Mouse (Mus musculus): ENCODE results near the gene Xrra1. TPM values are rescaled to one million over a fixed set of nuclear protein-coding genes. Genes with fewer than 3 reads are reported as not detected.

The Xrra1 gene
- polyA plus RNA-seq, 1 experiment: 0.03 TPM

DNA sequence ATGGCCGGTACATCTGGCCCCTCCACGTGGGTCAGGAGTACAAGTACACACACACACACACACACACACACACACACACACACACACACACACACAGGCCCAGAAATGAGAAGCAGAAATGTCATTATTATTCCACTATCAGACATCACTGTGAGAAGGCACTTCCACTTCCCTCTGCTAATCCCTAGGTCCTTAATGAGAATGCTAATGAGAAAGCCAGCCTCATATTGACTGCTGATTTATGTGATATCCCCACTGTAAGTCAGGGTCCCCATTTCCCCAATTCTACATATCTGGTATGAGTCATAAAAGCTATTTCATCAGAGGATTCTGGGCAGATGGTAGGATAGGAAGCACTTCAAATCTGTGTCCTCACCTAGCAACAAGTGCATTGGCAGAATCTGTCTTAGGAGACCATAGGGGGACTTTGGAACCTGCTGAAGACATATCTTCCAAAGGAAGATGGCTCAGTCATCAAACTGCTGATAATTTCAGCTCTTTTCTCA, 28.4 kb downstream of the Xrra1 start:
- no peak overlapping the region for H3K4me3 ChIP-seq (replicated peaks)
- H3K36me3 ChIP-seq (ENCODE audit: control insufficient read depth): no peaks in the 10 kb centered on the region
- H3K4me1 ChIP-seq (ENCODE audit: control insufficient read depth): peaks cover 2% of the 10 kb centered on the region; the same call in 1 of the 2 replicates
- TF ChIP-seq TAL1 (IDR thresholded peaks at IDR 0.05; ENCODE audit: low read length) (no peak), GATA1 (IDR thresholded peaks at IDR 0.05; ENCODE audit: low read length) (no peak)
- H3K27me3 ChIP-seq (ENCODE audit: control insufficient read depth): peaks cover 4% of the 10 kb centered on the region
- H3K9me3 ChIP-seq (ENCODE audit: control insufficient read depth, low read length): no peaks in the 10 kb centered on the region

DNA sequence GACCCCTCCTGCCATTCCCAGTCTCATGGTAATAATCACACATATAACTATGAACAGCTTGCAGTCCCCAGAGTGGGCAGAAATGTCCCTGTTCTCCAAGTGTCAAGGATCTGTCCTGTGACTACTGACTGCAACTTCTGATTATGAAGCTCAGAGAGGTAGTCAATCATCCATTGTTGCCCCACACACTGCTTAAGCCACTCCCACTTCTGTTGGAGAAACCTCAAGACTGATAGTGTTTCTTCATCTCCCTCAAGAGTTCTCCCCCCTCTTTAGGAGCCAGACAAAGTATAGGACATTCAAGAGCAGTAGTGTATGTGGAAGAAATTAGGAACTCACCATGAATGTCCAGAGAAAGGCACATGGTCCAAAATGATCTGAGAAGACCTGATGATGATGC, 28.8 kb downstream of the Xrra1 start:
- Histone ChIP-seq H3K4me3 (replicated peaks) (no peak overlapping the region), H3K36me3 (ENCODE audit: control insufficient read depth) (no peaks in the 10 kb centered on the region), H3K4me1 (ENCODE audit: control insufficient read depth) (peaks cover 2% of the 10 kb centered on the region; the same call in 1 of the 2 replicates), H3K9me3 (ENCODE audit: control insufficient read depth, low read length) (no peaks in the 10 kb centered on the region), H3K27me3 (ENCODE audit: control insufficient read depth) (peaks cover 4% of the 10 kb centered on the region)
- TF ChIP-seq TAL1 (IDR thresholded peaks at IDR 0.05; ENCODE audit: low read length) (no peak), GATA1 (IDR thresholded peaks at IDR 0.05; ENCODE audit: low read length) (no peak)

DNA sequence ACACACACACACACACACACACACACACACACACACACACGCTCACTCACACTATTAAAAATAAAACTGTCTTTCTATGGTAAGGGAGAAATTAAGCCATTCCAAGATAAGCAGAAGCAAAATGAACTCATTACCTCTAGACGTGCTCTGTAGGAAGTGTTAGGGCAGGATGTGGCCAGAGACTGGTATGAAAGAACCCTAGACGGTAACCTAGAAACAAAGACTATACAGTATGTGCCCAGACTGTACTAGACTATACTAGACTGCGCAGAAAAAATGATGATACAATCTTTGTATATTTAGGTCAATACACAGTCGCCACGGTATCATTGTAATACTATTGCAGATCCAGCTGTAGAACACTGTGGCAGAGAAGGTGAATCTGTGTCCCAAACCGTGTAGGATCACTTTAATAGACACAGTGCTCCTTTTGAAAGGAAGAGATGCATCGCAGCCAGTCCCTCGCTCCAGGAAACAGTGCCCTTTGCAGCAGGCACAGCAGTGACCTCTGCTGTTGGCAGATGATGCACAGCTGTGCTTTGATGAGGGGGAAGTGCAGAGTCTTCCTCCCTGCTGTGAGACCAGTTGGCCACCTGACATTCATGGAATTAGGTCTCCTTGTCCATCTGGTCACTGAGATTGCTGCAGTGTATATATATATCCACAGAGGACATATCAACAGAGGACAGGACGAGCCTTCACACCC, 30.4 kb downstream of the Xrra1 start:
- Histone ChIP-seq H3K27me3 (ENCODE audit: control insufficient read depth) (peaks cover 2% of the 10 kb centered on the region), H3K9me3 (ENCODE audit: control insufficient read depth, low read length) (no peaks in the 10 kb centered on the region), H3K4me1 (ENCODE audit: control insufficient read depth) (peaks cover 2% of the 10 kb centered on the region; the same call in 1 of the 2 replicates), H3K4me3 (replicated peaks) (no peak overlapping the region), H3K36me3 (ENCODE audit: control insufficient read depth) (no peaks in the 10 kb centered on the region)
- TF ChIP-seq TAL1 (IDR thresholded peaks at IDR 0.05; ENCODE audit: low read length) (no peak), GATA1 (IDR thresholded peaks at IDR 0.05; ENCODE audit: low read length) (no peak)

DNA sequence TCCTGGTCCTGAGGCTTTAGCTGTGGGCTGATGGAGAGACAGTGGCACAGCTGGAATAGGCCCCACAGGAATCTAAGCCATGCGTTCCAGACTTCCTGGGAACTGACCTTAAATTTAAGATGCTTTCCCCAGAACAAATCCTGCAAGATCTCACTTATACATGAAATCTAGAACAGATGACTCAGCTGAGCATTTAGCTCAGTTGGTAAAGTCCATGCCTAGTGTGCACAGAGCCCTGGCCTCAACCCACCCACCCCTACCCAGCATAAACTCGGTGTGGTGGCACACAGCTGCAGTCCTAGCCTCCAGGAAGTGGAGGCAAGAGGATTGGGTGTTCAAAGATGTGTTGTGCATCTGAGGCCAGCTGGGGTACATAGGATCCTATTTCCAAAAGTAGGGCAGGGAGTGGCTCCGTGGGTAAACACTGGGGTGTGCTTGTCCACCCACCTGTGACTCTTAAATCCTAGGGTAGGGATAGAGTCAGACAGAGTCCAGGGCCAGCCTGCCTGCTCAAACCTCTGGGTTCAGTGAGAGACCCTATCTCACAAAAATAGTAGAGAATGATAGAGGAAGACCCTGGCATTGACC, 31.3 kb downstream of the Xrra1 start:
- Histone ChIP-seq H3K9me3 (ENCODE audit: control insufficient read depth, low read length) (no peaks in the 10 kb centered on the region), H3K27me3 (ENCODE audit: control insufficient read depth) (peaks cover 2% of the 10 kb centered on the region), H3K4me3 (replicated peaks) (no peak overlapping the region), H3K36me3 (ENCODE audit: control insufficient read depth) (no peaks in the 10 kb centered on the region), H3K4me1 (ENCODE audit: control insufficient read depth) (peaks cover 2% of the 10 kb centered on the region; the same call in 1 of the 2 replicates)
- TF ChIP-seq GATA1 (IDR thresholded peaks at IDR 0.05; ENCODE audit: low read length): no peak
- no peak for TF ChIP-seq TAL1 (IDR thresholded peaks at IDR 0.05; ENCODE audit: low read length)

DNA sequence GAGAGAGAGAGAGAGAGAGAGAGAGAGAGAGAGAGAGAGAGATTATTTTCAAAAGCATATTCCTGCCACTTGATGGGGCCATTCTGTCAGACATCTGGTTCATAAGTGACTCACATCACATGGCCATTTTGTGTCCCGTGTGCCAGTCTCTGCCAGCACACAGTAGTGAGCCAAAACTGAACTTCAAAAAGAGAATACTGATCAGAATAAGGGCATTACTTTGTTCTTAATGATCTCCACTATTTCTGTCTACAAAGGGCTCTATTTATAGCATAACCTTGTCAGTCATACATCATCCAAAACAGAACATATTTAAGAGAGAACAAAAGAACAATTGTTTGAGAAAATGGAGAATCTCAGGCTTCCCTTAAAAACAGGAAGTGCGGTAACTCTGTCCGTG, 32.6 kb downstream of the Xrra1 start:
- Histone ChIP-seq H3K27me3 (ENCODE audit: control insufficient read depth) (0 out of 2 replicates have a peak, but pooled peaks cover 2% of the 10 kb centered on the region), H3K36me3 (ENCODE audit: control insufficient read depth) (no peaks in the 10 kb centered on the region)
- TF ChIP-seq TAL1 (IDR thresholded peaks at IDR 0.05; ENCODE audit: low read length): no peak
- TF ChIP-seq GATA1 (IDR thresholded peaks at IDR 0.05; ENCODE audit: low read length): no peak

DNA sequence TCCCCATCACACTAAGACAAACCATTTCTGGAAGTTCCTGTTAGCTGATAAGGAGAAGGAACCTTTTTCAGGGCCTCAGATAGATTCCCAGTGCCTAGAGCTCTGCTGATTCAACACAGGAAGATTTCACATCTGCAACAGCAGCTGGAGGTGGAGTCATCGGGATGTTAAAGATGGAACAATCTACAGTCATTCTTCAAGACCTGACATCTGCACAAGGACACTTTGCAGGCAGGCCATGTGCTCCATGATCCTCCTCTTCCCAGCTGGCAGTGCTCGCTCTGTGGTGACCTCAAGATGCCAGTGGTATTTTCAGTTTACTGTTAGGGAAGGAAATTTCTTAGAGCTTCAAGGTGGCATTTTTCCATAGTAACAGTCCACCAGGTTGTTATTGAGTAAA, 33.4 kb downstream of the Xrra1 start:
- H3K27me3 ChIP-seq (ENCODE audit: control insufficient read depth): 0 out of 2 replicates have a peak, but pooled peaks cover 2% of the 10 kb centered on the region
- H3K9me3 ChIP-seq (ENCODE audit: control insufficient read depth, low read length): no peaks in the 10 kb centered on the region
- no peaks in the 10 kb centered on the region for H3K36me3 ChIP-seq (ENCODE audit: control insufficient read depth)
- TF ChIP-seq TAL1 (IDR thresholded peaks at IDR 0.05; ENCODE audit: low read length): no peak
- TF ChIP-seq GATA1 (IDR thresholded peaks at IDR 0.05; ENCODE audit: low read length): no peak
- H3K4me1 ChIP-seq (ENCODE audit: control insufficient read depth): peaks cover 2% of the 10 kb centered on the region; the same call in 1 of the 2 replicates
- no peak overlapping the region for H3K4me3 ChIP-seq (replicated peaks)

More for the DNA sequence above, 32.6 kb downstream of the Xrra1 start:
- Histone ChIP-seq H3K4me3 (replicated peaks) (no peak overlapping the region), H3K9me3 (ENCODE audit: control insufficient read depth, low read length) (no peaks in the 10 kb centered on the region), H3K4me1 (ENCODE audit: control insufficient read depth) (peaks cover 2% of the 10 kb centered on the region; the same call in 1 of the 2 replicates)

DNA sequence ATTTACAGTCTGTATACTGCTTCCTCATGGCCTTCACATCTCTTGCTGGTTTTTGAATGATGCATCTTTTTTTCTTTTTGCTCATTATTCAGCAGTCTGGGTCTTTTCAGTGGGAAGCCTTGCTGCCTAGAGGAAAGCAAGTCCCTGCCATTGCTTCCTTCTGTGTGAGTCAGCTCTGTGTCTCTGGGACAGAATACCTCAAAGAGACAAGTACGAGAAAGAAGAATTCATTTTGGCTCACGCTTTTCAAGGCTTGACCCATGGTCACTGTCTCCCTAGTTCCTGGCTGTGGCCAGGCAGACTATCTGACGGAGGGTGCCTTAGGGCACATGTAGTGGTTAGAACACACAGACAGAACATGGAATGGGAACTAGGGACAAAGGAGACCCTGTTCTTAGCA, 35.1 kb downstream of the Xrra1 start:
- Histone ChIP-seq H3K27me3 (ENCODE audit: control insufficient read depth) (0 out of 2 replicates have a peak, but pooled peaks cover 2% of the 10 kb centered on the region), H3K9me3 (ENCODE audit: control insufficient read depth, low read length) (no peaks in the 10 kb centered on the region), H3K4me1 (ENCODE audit: control insufficient read depth) (peaks cover 2% of the 10 kb centered on the region; the same call in 1 of the 2 replicates), H3K36me3 (ENCODE audit: control insufficient read depth) (no peaks in the 10 kb centered on the region), H3K4me3 (replicated peaks) (no peak overlapping the region)
- TF ChIP-seq TAL1 (IDR thresholded peaks at IDR 0.05; ENCODE audit: low read length) (no peak), GATA1 (IDR thresholded peaks at IDR 0.05; ENCODE audit: low read length) (no peak)

DNA sequence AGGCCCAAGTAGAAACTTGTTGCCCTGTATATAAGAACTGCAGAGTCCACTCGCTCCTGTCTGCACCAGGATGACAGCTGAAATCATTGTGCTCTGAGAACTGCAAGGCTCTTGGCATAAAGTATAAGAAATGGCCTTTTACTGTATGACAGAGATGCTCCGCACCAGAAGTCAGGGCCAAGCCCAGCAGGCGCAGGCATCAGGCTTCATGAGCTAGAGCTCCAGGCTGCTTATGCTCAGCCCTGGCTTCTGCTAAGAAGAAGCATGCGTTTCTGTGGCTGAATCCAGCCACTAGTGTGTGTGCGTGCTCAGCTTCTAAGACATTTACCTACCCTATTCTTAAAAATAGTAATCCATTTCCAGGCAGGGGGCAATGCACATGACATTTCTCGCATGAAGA, 35.6 kb downstream of the Xrra1 start:
- H3K9me3 ChIP-seq (ENCODE audit: control insufficient read depth, low read length): no peaks in the 10 kb centered on the region
- TF ChIP-seq TAL1 (IDR thresholded peaks at IDR 0.05; ENCODE audit: low read length) (no peak), GATA1 (IDR thresholded peaks at IDR 0.05; ENCODE audit: low read length) (no peak)
- H3K4me1 ChIP-seq (ENCODE audit: control insufficient read depth): peaks cover under 1% of the 10 kb centered on the region; the same call in 1 of the 2 replicates
- no peak overlapping the region for H3K4me3 ChIP-seq (replicated peaks)
- no peaks in the 10 kb centered on the region for H3K36me3 ChIP-seq (ENCODE audit: control insufficient read depth)
- H3K27me3 ChIP-seq (ENCODE audit: control insufficient read depth): 0 out of 2 replicates have a peak, but pooled peaks cover 2% of the 10 kb centered on the region

DNA sequence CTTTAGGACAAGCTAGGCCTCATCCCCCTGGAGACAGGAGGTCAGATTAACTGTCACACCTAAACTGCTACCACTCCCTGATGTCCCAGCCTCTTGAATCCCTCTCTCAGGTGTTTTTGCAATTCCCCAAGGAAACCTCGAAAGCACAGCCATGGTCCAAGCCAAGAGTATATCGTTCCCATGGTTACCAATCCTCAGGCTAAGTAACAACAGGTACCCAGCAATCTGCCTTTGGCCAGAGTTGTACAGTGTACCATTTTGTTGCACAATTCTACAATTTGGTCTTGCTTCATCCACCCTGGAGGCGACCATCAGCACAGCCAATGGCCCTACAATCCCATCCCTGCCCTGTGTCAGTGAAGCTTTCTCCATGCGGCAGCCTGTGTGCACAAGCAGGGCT, 38.0 kb downstream of the Xrra1 start:
- H3K4me1 ChIP-seq (ENCODE audit: control insufficient read depth): no peaks in the 10 kb centered on the region
- no peaks in the 10 kb centered on the region for H3K9me3 ChIP-seq (ENCODE audit: control insufficient read depth, low read length)
- H3K36me3 ChIP-seq (ENCODE audit: control insufficient read depth): no peaks in the 10 kb centered on the region
- TF ChIP-seq GATA1 (IDR thresholded peaks at IDR 0.05; ENCODE audit: low read length) (no peak), TAL1 (IDR thresholded peaks at IDR 0.05; ENCODE audit: low read length) (no peak)
- H3K4me3 ChIP-seq (replicated peaks): no peak overlapping the region
- H3K27me3 ChIP-seq (ENCODE audit: control insufficient read depth): no peaks in the 10 kb centered on the region; the same call in 1 of the 2 replicates
